Mouse (Mus musculus) liver, embryonic 14.5 days (tissue): Measurements from ENCODE around the gene Hcrtr1.

Source experiments
- CTCF ChIP-seq: IDR thresholded peaks from 2 replicates; pipeline ENCODE4 v1.5.1; 2016; ENCODE audit warnings: antibody characterized with exemption, low read depth, control low read depth
- EP300 ChIP-seq: IDR thresholded peaks from 2 replicates; pipeline ENCODE4 v1.6.1; 2016; ENCODE audit warnings: antibody characterized with exemption, low read depth

DNA sequence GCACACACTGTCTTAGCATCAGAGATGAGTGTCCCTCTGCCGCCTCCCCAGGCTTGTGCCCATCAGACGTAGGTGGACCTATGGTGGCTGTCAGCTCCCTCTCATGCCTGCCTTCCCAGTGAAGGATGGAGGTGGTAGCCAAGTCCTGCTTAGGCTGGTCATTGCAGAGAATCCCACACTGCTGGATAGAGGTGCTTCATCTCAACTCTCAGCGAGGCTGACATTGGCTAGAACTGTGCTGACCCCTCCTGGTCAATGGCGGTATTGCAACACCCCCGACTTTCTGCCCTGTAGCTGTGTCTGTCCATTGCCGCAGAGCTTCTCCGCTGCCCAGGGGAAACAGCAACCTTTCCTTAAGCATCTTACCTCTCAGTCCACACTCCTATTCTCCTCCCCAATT, 51.9 kb downstream of the Hcrtr1 start:
- peak; percentile 99 for TF ChIP-seq CTCF
- TF ChIP-seq EP300 = no peak
